Mouse (Mus musculus): ENCODE data around the gene Gpx3.
A peak's percentile ranks its signal among the peaks of the same experiment; 100 is the strongest.

Gpx3 gene

DNA sequence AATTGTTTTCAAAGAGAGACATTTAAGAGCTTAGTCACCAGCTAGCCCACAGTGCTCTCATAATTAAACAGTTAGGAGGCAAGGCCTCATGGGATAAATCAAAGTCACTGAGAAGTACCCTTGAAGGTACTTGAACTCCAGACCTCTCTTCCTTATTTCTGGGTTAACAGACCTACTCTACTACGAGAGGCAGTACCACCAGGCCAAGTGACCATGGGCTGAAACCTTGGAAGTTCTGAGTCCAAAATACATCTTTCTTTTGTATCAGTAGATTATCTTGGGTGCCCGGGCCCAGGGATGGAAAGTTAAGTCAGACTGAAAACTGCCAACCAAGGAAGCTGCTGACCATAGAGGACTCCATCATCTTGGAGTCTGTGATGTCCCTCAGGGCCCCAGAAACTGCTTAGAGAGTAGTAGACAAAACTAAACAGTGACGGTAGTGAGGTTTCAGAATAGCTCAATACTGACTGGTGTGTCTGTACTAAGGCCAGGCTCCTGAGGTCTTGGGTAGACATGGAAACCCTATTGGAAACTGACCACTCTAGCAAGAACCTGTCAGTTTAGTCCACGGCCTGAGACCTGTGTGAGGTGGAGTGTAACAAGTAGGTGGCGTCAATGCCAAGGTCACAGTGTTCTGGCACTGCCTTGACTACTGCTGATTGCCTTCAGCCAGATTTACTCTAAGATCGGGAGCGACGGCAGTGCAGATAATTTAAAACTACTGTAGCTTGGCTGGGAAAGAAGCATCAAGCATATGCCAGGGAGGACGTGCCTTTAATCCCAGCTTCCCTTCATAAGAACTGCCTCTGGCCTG, 10.5 kb downstream of the Gpx3 start:
- no peak for DNase-seq

DNA sequence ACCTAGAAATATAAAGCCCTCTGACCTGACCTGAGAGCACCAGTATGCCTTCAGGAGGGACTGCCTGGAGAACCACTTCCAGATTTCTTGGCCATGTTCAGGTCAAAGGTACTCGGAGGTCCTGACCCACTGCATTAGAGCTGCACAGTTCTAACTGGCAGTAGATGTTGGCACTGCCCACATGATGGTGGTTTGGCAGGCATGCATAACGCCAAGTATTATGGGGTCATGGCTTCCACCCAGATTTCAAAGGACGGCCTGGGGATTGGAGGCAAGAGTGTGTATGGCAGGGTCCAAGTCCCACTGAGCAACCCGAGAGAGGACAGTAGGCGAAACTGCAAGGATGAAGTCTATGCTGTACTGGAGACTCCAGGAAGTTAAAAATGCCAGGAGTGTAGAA, 11.6 kb downstream of the Gpx3 start:
- DNase-seq = no peak

DNA sequence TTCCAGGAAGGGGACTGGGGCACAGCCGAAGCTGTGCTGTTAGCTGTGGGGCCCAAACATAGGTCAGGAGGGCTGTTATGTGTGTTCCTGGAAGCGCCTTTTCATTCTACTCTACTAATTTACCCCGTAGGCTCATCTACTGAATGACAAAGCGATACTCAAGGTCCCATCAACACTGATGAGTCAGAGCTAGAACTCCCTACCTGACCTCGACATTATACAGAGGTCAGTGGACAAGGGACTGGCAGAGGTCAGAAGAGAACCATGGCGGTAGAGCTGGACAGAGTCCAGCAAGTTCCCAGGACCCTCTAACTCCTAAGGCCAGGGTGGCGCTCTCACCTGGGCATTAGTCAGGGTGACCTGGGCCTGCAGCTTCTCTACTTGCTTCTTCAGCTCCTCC, 15.2 kb downstream of the Gpx3 start:
- no peak for DNase-seq

DNA sequence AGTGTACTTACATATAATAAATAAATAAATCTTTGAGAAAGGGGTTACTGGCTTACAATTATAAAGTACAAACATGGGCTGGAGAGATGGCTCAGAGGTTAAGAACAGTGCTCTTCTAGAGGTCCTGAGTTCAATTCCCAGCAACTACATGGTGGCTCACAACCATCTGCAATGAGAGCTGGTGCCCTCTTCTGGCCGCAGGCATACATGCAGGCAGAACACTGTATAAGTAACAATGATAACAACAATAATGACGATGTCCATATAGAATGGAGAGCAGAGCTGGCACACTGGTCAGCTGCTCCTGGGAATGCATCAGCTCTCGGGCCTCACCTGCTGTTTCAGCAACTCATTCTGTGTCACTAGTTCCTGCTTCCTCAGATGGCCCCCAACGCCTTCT, 16.0 kb downstream of the Gpx3 start:
- no peak for DNase-seq

DNA sequence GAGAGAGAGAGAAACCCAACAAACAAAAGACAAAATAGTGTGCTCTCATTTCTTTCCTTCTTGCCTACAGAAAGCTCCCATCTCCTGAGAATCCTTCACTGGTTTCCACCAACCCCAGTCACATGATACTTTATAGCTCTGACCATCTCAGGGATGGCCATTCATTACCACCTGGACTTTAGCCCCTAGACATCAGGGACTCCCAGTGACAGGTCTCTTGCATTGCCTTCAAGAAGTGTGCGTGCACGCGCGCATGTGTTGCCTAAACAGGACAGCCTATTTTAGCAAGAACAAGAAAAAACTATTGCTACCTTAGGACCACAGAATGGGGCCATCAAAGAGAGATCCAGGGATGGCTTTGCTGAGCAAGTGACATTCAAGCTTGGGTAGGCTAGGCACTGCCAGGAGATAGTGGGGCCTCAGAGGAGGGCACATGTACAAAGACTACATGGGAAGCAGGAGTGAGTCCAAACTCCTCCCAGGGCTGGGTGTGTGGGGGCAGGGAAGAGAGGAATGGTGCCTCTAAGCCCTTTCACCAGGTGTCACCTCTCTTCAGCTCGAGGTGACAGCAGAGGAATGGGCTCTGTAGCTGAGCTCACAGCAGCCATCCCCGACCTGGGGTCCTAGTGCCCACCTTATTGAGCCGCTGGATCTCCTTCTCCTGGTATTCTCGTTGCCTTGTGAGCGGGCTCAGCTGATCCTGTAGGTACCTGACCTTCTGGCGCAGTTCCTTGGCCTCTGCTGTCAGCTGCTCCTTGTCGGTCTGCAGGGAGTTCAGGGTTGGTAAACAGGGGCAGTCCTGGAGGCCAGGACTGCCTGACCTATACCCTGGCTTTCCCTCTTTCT, 18.1 kb downstream of the Gpx3 start:
- DNase-seq = no peak

DNA sequence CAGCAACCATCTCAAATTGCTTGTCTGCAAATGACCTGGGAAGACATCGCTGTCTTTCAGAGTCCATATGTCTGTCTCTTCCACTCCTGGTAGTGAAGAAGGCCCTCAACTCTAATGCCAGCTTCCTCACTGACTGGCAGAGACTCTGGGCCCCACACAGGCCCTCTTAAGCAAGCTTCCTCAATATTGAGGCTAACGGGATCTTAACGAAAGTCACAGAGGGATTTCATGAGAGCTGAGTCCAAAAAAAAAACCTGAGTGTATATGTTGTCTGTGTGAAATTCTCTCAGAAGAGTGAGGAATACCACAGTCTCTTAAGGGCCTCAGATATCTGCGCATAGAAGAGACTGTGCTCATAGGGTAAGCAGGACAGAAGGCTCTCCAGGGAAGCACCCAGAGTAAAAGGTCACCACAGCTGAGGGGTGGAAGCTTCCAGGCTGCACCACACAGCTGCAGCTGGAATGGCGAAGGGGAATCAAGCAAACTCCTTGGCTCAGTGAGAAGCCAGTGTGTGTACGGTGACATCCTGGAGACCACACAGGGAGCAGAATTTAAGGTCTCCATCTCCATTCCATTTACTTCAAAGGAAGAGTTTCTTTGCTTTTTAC, 18.8 kb downstream of the Gpx3 start:
- no peak for DNase-seq

DNA sequence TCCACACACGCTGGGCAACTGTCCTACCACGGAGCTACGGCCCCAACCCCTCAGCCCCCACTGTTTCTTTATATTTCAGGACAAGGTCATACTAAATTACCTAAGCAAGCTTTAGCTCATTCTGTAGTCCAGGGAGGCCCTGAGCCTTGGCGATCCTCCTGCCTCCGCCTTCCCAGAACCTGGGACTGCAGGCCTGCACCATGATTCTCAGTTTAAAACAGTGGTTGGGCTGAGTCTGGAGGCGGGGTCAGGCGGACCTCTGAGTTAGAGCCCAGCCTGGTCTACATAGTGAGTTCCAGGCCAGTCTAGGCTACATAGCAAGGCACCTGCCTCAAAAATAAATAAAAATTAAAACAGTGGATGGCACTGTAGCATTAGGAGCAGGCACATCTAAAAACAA, 19.5 kb downstream of the Gpx3 start:
- no peak for DNase-seq

DNA sequence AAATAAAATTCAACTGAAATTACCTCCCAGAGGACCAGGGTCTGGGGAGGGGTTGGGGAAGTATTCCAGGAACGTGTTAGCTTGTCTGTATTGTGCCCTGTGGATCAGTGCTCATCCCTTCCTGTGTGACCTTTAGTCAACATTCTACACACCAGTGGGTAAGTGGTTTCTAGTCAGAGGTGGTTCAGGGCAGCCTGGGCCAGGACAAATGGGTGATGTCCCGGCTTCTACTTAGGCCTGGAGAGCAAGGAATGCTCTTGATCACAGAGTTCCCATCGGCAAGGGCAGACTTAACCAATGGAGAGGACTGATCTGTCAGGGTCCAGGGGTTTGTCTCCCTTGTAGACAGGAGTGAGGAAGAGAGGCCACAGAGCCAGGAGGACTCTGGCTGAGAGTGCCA, 20.2 kb downstream of the Gpx3 start:
- DNase-seq = no peak

DNA sequence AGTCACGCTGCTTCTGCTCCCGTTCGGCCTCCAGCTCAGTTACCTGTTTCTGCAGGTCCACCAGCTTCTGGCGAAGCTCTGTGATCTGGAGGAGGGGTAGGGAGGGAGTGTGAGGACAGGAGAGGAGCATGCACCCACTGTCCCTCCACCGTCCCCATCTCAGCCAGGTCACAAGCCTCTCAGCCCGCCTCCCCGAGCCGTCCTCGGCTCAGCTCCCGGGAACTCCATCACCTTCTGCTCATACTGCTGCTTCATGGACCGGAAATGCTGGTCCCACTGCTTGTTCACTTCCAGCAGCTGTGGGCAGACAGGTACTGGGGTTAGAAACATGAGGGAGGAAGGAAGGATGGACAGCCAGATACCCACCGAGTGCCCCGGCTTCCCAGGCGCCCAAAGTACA, 21.9 kb downstream of the Gpx3 start:
- no peak for DNase-seq

DNA sequence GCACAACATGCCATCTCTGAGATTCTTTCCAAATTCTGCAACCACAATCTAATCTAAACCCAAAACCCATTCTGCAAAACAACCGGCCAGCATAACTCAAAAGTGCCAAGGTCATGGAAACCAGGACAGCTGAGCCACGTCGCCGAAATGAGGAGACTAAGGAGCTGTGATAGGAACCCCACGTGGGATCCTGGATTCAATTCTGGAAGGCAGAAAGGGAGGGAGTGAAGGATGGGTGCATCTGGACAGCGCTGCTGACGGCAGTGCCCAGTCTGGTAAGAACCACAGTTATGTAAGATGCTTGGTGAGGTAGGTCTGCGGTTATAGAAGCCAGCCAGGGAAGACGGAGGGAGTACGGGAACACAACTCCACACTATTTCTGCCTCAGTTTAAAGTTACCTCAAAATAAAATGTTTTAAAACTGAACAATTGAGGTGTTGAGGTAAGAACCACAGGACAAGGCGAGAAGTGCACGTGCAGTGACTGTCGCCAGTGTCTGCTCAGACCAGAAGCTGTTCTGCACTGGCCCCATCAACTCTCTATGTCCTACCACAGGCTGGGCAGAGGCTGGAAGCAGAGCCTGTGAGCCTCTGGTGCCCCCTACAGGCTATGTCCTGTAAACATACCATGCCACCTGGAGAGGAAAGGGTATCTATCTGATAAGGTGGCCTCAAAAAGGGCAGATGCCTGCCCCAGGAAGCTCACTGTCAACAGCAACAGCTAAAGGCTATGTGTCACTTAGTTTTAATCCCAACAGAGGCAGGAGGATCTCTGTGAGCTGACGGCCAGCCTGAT, 25.3 kb downstream of the Gpx3 start:
- peak; percentile 66 to 75 for DNase-seq

DNA sequence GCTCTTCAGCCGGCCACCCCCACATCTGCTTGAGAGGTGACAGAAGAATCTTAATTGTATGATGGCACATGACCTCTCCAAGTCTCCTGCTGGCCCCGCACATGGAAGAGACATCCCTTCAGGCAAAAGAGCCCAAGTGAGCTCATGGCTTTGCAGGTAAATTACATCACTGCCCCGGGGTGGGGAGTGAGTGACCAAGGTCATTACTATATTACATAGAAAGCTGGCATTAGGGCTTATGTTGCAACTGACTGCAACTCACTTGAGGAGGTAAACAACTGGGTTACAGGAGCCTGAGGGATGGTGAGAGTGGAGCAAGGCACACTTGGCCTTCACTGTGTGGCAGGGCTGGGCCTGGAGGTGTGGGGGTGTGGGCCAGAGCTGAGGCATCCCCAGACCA, 26.0 kb downstream of the Gpx3 start:
- no peak for DNase-seq

DNA sequence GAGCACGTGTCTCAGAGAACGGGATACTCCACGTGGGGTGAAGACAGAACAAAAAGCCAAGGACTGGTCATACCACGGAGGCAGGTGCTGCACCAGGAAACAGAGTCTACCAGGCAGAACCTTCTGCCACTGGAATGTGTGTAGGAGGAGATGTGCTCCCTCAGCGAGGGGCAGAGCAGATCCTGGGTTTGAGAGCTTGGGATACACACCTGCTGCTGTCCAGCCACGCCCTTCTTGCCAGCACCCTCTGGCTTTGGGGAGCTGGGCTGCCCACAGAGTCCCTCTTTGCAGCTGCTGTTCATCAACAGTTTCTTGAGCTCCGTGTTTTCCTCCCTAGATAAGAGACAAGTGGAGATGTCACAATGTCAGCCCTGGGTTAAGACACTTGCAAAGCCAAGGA, 26.6 kb downstream of the Gpx3 start:
- no peak for DNase-seq

DNA sequence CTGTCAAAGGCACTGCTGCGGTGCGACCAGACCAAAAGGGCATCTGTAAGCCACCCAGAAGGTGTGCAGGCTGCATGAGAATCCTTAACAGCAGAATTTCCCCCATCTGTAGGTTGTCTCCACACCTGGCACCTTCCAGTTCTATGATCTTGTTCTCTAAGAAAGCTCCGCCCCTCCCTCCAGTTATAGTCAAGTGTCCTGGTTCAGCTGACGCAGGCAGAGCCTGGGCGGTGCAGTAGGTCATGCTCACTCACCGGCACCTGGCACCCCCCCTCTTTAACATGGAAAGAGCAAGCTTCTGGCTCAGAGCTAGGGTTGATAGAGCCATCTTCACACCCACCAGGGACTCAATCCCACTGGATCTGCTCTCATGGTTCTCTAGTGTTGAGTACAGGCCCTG, 27.0 kb downstream of the Gpx3 start:
- no peak for DNase-seq

DNA sequence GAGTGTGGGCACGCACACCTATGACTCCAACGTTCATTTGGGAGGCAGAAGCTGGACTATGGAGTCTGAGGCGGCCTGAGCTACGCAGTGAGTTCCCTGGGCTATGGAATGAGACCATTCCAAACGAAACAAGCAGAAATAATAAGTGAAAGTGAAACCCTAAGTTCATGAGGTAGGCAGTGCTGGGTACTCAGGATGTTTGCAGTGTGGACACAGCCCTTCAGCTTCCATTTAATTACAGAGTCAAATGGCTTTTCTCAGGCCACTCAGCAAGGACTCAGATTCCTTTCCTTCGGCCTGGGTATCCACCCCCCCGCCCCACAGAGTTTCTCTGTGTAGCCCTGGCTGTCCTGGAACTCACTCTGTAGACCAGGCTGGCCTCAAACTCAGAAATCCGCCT, 27.5 kb downstream of the Gpx3 start:
- DNase-seq = no peak

DNA sequence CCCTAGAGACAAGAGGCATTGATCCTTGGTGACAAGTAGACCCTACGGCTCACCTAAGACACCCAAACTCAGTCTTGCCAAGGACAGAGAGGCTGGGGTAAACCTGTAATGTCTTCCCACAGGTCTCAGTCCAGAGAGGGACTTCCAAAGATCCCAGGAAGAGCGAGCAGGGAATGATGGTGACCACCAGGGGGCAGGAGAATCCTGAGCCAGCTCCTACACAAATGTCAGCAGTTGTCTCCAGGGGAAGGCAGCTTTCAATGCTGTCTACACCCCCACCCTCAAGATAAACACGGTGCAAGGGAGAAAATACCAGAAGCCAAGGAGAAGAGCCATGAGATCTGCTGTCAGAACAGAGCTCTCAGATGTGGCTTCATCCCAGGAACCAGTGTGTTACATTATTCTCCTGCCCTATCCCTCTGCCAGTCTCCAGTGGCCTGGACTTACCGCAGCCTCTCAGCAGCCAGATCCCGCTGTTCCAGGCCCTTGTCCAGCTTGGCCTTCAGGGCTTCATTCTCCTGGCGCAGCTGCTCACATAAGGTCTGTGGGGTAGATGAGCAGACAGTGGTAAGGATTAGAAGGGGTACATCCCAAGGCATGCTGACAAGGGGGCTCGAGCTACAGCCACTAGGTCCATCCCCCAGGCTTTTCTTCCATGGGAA, 28.2 kb downstream of the Gpx3 start:
- peak; percentile 65 to 77 for DNase-seq

DNA sequence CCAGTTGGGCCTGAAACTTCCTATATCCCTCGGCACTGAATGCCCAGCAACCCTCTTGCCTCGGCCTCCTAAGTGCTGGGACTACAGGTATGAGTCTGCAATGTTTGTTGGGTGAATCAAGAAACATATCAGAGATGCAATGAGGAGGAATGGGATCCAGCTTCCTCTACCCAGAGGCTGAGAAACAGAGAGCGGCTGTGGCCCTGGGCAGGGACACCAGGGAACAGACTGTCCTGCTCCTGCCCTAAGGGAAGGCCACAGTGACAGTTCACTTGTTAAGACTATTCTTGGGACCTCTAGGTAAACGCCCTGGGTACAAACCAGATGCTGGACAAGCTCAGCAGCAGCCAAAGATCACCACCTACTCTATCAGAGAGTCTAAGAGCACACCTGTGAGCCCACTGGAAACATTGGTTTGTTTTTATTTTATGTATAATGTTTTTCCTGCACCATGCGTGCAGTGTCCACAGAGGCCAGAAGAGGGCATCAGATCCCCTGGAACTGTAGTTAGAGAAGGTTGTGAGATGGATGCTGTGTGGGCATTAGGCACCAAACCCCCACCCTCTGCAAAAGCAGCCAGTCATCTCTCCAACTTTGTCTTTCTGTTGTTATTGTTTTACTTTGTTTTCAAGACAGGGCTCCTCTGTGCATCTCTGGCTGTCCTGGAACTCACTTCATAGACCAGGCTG, 29.3 kb downstream of the Gpx3 start:
- DNase-seq = peak; percentile 51 to 65

DNA sequence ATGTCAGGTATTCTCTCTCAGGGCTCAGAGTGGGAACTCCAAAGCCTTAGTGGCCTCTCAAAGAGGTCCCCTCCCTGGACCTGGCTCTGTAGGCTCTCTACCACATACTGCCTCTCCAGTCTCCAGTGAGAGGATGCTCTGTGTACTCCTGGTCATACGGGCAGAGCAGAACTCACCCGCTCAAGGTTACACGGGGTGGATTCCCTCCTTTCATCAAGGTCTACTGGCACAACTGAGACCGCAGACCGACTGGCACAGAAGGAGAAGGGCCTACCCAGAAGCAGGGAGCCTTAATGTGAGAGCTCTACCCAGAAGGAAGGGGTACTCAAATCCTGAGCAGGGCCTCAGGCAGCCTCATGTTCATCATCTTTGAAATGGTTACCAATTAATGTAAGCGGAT, 30.3 kb downstream of the Gpx3 start:
- DNase-seq = no peak

DNA sequence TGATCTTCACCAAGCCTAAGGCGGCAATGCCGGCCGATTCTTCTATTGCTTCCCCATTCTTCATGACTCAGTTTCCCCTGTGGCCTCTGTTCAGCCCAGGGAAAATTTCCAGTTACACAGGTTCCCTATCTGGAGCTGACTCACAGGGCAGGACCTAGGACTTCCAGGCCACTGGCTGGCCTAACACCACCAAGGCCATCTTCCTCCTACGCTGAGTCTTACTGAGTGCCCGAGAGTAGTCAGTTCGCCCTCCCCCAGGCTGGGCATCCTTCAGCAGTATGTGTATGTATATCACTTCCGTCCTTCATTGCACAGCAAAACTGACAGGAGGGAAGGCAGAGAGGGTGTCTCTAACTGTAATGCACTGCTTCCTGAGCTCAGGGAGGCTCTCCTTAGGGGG, 31.9 kb downstream of the Gpx3 start:
- DNase-seq = no peak

DNA sequence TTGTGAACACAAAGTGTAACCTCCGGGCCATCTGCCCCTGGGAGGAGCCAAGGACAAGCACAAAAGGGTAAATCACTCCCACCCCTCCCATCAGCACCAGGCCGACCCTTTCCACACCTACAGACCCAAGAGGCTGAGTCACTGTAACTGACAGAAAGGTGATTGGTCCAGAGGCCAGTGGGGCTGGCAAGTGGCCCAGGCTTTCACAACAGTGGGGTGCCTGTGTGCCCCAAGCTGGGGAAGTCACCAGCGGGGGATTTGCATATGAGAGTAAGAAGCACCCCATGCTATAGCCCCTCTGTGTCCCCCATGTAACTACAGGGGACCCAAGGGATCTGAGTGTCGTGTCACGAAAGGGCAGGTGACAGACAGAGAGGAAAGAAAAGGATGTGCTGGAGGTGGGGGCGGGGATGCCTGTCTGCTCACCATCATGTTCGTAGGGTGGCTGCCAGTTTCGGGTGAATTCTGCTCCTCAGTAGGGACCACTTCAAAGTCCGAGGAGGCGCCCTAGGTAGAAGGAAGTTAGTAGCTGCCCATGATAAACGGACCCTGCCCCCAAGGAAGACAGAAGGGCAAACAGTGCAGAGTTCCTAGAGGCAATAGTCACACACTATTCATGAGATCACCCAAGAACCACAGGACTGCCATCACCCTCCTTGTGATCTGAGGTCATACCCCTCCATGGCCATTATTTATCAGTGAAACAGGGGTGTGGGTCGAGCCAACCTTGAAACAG, 34.0 kb downstream of the Gpx3 start:
- peak in 1 of 2 experiments; percentile 42 for DNase-seq

DNA sequence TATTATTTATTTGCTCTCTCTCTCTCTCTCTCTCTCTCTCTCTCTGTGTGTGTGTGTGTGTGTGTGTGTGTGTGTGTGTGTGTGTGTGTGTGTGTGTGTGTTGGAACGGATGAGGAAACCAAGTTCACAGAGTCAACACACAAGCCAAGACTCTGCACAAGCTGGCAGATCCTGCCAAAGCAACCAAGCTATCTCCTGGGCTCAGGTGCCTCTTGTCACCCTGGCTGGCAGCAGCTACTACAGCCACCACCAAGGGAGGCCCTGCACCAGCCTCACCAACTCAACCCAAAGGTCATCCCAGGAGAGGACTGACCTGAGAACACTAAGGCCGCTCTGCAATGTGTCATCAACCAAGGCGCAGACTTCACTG, 34.5 kb downstream of the Gpx3 start:
- no peak for DNase-seq

DNA sequence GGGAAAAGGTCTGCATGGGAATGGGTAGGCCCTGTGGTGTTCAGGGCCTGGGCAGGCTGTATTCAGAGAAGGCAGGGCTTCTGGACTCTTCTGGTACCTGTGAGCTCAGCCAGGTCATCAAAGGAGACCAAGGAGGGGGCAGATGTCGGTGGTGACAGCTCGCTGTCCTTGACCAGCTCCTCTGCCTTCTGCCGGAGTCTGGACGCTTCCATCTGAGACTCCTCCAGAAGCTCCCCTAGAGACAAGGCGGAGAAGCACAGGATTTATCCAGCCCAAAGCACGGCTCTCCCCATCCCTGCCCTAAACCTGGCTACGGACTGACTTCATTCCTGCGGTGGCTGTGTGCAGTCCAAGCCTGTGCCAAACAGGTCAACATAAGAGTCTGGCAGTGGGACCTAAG, 37.2 kb downstream of the Gpx3 start:
- peak; percentile 33 to 41 for DNase-seq

Data from cerebellum, adult 18-20 months (tissue).